Mouse (Mus musculus): ENCODE data around the gene BC017158.
"Not testable (repeated sequence)": the region's sequence is repeated elsewhere in the genome, so short reads cannot be mapped to it uniquely, and the experiment has no call there.

Gene BC017158

GRCm38 (mm10) chr7:128297617-128298480, at the start of gene BC017158:
TSS of gene BC017158 (minus strand) at chr7:128298170.
- CTCF ChIA-PET = no interaction called here

- CTCF ChIA-PET = interaction anchor here (0.7 kb wide), 1 partner anchor 392 kb away, joined by 10 read pairs; no protein-coding TSS in a partner anchor
Observed at GRCm38 (mm10) chr7:128346991-128347390, 49.0 kb upstream of the BC017158 start.

DNA sequence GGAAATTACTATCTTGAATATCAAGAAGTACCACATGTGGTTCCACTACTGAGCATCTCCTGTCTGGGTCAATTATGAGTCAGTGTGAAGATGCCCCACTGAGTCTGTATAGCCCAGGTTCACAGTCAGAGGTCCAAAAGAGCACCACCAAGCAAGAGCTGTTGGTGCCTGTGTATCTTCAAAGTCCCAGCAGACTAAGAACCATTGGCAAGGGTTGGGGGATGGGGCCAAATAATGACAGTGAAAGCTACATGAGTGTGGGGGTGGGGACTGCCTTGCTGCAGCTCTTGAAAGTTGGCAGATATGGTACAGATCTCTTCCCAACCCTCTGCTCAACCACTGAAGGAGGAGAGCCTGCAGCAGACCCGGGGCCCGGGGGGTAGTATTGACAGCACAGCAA, 48.6 kb upstream of the BC017158 start:
- CTCF ChIA-PET = interaction anchor here (0.7 kb wide), 1 partner anchor 143 kb away, joined by 3 read pairs; no protein-coding TSS in a partner anchor

GRCm38 (mm10) chr7:128345691-128346090, 47.7 kb upstream of the BC017158 start:
- CTCF ChIA-PET = interaction anchor here (0.6 kb wide), 1 partner anchor 334 kb away, joined by 3 read pairs; no protein-coding TSS in a partner anchor

DNA sequence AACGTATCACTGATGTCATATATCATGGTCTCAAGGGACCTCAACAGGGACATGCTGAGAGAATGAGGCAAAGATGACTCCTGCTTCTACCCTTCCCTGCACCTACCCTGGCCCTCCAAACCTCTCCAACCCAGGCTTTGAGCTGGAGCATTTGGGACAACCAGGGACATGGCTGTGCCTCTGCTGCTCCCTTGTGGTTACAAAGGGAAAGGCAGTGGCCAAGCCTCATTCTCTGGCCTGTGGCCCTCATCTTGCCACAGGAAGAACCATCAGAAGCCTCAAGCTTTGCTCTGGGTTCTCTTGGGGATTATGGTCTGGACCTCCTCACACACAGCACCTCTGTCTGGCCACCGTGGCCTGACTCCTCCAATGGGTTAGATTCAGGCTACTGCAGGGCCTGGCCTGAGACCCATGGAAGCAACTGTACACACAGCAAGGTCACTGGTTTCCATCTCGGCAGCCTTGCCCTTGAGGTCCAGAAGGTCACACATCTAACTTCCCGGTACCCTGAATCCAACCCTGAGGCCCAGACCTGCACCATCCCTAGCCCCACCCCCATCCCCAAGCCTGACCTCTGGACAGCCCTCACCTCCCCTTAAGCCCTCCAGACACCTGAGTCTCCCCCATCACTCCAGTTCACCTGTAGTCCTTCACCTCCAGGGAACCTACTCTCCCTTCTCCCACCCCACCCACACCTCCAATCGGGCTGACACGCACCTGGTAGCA, 47.1 kb upstream of the BC017158 start:
- CTCF ChIA-PET = interaction anchor here (0.6 kb wide), 1 partner anchor 334 kb away, joined by 3 read pairs; no protein-coding TSS in a partner anchor

- CTCF ChIA-PET = no interaction called here
Observed at GRCm38 (mm10) chr7:128344488-128344887, 46.5 kb upstream of the BC017158 start.

GRCm38 (mm10) chr7:128342691-128343090, 44.7 kb upstream of the BC017158 start:
- CTCF ChIA-PET = not testable (repeated sequence)

DNA sequence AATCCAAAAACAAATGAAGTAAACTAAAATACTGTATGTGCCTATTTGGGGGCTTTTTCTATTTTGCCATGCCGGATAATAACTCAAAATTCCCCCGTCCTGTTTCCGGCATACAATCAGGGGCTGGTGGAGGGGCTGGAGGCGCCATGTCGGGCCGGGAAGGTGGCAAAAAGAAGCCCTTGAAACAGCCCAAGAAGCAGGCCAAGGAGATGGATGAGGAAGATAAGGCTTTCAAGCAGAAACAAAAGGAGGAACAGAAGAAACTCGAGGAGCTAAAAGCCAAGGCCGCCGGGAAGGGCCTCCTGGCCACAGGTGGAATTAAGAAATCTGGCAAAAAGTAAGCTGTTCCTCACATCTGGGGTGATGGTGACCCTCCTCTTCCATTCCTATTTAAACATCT, 42.4 kb upstream of the BC017158 start:
- CTCF ChIA-PET = interaction anchor here (0.6 kb wide), 1 partner anchor 238 kb away, joined by 4 read pairs; no protein-coding TSS in a partner anchor

GRCm38 (mm10) chr7:128332896-128333295, 34.9 kb upstream of the BC017158 start:
- CTCF ChIA-PET = no interaction called here

GRCm38 (mm10) chr7:128330981-128331380, 33.0 kb upstream of the BC017158 start:
- CTCF ChIA-PET = no interaction called here

GRCm38 (mm10) chr7:128324977-128325376, 27.0 kb upstream of the BC017158 start:
- CTCF ChIA-PET = no interaction called here

DNA sequence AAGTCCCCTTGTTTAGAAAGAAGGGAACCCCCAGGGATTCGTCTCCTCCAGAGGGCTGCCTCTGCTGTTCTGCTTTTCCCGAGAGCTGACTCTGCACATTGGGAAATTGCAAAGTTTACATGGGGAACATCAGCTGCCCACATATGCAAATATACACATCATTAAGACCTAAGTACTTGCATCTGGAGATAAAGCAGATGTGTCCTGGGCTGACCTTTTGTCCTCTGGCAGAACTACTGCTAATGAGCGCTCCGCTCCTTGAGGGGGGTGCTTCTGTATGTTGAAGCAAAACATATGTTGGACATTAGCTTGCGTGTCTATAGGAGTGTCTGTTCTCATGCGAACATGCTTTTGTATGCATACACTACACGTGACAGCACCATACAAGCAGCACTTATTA, 23.3 kb upstream of the BC017158 start:
- CTCF ChIA-PET = interaction anchor here (0.6 kb wide), 1 partner anchor 13 kb away, joined by 3 read pairs; no protein-coding TSS in a partner anchor

GRCm38 (mm10) chr7:128320219-128320816, 22.3 kb upstream of the BC017158 start:
- CTCF ChIA-PET = no interaction called here

DNA sequence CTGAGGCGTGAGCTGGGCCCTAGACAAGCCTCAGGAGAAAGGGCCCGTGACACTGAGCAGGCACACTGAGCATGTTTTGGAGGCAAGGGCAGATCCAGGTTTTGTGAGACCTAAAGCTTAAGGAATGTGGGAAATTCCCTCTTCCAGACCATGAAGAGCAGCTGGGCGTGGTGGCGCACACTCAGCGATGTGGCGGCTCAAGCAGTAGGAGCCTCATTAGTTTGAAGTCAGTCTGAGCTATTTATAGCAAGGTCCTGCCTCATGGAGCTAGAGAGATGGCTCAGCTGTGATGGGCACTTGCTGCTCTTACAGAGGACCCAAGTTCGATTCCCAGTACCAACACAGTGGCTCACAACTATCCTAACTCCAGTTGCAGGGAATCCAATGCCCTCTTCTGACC, 21.2 kb upstream of the BC017158 start:
- CTCF ChIA-PET = no interaction called here

GRCm38 (mm10) chr7:128317011-128317410, 19.0 kb upstream of the BC017158 start:
- CTCF ChIA-PET = interaction anchor here (0.7 kb wide), 1 partner anchor 24 kb away, joined by 3 read pairs; no protein-coding TSS in a partner anchor

- CTCF ChIA-PET = no interaction called here
Observed at GRCm38 (mm10) chr7:128314491-128314890, 16.5 kb upstream of the BC017158 start.

DNA sequence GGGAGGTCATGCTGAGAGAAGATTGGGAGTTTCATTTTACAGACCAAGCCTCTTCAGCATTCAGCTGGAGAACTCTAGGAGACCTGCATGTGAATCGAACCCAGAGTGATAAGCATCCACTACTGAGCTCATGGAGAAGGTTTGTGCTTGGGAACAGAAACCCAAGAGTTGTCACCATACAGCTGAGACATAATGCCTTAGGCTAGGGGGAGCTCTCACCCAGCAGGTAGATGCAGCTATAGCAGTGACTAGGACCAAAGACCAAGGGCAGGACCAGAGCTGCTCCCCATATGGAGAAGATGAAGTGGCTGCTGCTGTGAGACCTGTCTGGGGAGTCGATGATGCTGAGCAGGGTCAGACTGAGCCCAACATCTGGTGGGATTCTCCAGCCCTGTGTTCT, 15.6 kb upstream of the BC017158 start:
- CTCF ChIA-PET = no interaction called here

DNA sequence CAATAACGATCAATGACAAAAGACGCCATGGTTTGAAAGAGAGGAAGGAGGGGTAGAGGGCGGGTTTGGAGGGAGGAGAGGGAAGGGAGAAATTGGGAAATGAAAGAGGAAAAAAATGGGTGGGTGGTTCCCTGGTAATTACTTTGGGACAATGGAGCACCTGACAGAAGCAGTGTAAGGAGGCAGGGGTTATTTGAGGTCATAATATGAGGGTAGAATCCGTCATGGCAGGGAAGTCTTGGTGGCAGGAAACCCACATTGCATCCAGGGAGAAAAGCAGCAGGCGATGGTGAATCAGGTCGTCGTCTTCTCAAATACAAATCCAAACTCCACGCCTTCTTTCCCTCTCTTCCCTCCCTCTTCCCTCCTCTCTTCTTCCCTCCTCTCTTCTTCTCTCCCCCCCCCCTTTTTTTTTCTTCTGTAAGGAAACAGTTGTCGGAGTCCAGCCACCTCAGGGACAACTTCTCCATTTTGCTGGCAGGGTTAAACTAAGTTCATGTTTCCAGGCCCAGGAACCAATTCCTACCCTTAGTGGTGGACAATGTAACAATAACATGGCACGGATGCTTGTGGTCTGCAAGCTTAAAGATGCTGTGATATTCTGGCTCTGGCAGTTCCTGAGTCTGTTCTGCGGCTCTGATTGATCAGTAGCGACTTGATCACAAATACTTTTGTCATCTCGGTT, 14.5 kb upstream of the BC017158 start:
- CTCF ChIA-PET = no interaction called here

GRCm38 (mm10) chr7:128311811-128312210, 13.8 kb upstream of the BC017158 start:
- CTCF ChIA-PET = no interaction called here

DNA sequence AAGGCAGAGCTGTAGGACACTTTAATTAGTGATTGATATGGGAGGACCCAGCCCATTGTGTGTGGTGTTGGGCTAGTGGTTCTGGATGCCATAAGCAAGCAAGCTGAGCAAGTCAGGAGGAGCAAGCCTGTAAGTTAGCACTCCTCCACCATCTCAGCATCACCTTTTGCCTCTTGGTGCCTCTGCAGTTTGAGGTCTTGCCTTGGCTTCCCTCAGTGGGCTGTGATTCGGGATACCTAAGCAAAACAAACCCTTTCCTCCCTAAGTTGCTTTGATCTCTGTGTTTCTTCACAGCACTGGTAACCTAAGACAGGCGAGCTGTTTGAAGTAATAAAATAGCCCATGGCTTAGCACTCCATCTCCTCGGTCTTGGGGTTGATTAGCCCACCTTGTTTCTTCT, 13.3 kb upstream of the BC017158 start:
- CTCF ChIA-PET = no interaction called here

DNA sequence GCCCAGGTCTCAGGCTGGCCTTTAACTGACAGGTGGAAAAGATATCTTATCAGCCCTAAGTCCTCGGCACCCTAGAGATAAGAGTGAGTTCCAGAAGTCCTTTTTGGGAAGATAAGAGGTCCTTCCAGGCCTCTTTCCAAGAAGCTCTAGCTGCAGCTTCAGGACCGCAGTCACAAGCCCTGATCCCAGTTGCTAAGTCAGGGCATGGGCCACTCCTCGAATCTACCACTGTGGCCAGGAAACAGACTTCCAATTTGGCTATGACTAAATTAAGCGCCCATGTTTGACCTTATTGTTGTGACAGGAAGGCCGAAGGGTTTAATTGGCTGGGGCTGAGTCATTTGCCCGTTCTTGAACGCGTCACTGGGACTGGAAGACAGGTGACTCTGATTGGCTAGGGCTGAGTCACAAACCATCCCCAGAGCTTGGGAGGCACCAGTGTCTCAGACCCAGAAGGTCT, 12.3 kb upstream of the BC017158 start:
- CTCF ChIA-PET = no interaction called here

- CTCF ChIA-PET = no interaction called here
Observed at GRCm38 (mm10) chr7:128309776-128310175, 11.8 kb upstream of the BC017158 start.
